Mouse (Mus musculus) neural tube, embryonic 15.5 days (tissue): ENCODE measurements around the gene Ankrd33b. TPM values are rescaled to one million over a fixed set of nuclear protein-coding genes. Genes with fewer than 3 reads are reported as not detected.
A peak's percentile ranks its signal among the peaks of the same experiment; 100 is the strongest.

Experiments
- ATAC-seq: fragments of 200-750 bp; cut with Nextera tagmentation; 2 replicates; pipeline ENCODE4 v1.8.0; 2017; ENCODE audit warnings: mild to moderate bottlenecking, moderate TSS enrichment, moderate library complexity; ENCODE audit not compliant: low FRiP score
- H3K27ac ChIP-seq: fragments of 300-500 bp; sonication (generic); replicated peaks from 2 replicates; pipeline ENCODE4 v1.5.1; 2015; ENCODE audit warnings: mild to moderate bottlenecking, inconsistent platforms
- H3K27me3 ChIP-seq: fragments of 300-500 bp; sonication (generic); replicated peaks from 2 replicates; pipeline ENCODE4 v1.6.1; 2015; ENCODE audit warnings: inconsistent platforms
- H3K36me3 ChIP-seq: fragments of 300-500 bp; sonication (generic); 2 replicates; pipeline ENCODE4 v1.6.1; 2015; ENCODE audit warnings: inconsistent platforms
- H3K4me1 ChIP-seq: fragments of 300-500 bp; sonication (generic); 2 replicates; pipeline ENCODE4 v1.6.1; 2015; ENCODE audit warnings: inconsistent platforms
- H3K4me2 ChIP-seq: fragments of 300-500 bp; sonication (generic); 2 replicates; pipeline ENCODE4 v1.6.1; 2015; ENCODE audit warnings: inconsistent platforms, mild to moderate bottlenecking, moderate library complexity
- H3K4me3 ChIP-seq: fragments of 300-500 bp; sonication (generic); replicated peaks from 2 replicates; pipeline ENCODE4 v1.5.1; 2015; ENCODE audit warnings: mild to moderate bottlenecking, inconsistent platforms
- H3K9ac ChIP-seq: fragments of 300-500 bp; sonication (generic); replicated peaks from 2 replicates; pipeline ENCODE4 v1.6.1; 2015; ENCODE audit warnings: mild to moderate bottlenecking, inconsistent platforms
- H3K9me3 ChIP-seq: fragments of 300-500 bp; sonication (generic); replicated peaks from 2 replicates; pipeline ENCODE4 v1.6.1; 2016; ENCODE audit warnings: inconsistent platforms
- WGBS: fragments of 180-500 bp; shearing (Covaris S2); methylation state at CpG from one replicate; pipeline ENCODE4 v1.1.7; 2015; ENCODE audit warnings: mixed read lengths; 5-methylcytosine and 5-hydroxymethylcytosine counted together
- polyA plus RNA-seq: library from polyadenylated mRNA; unstranded; fragments of >200 nt; fragmentation: Nextera tagmentation; extraction: Ambion mirVana; gene quantifications from 2 replicates; pipeline ENCODE4 v1.2.1, GENCODE M21; 2015

Ankrd33b gene
- polyA plus RNA-seq, 1 experiment from 2014 or later: 0.70 TPM

- WGBS: 56% methylated on average over 4 of the region's 4 CpGs
- no peak overlapping the region for H3K27ac ChIP-seq
- H3K4me1 ChIP-seq: peaks cover 23% of the 10 kb centered on the region
- no peak overlapping the region for H3K4me2 ChIP-seq
- H3K9me3 ChIP-seq: no peaks in the 10 kb centered on the region
- no peaks in the 10 kb centered on the region for H3K36me3 ChIP-seq
- H3K27me3 ChIP-seq: no peaks in the 10 kb centered on the region
- no peak overlapping the region for H3K4me3 ChIP-seq
- no peak overlapping the region for H3K9ac ChIP-seq
- no peak for ATAC-seq
Observed at GRCm38 (mm10) chr15:31278090-31278489, 89.4 kb downstream of the Ankrd33b start.

GRCm38 (mm10) chr15:31273509-31273908 is 94.0 kb downstream of the Ankrd33b start:
- Histone ChIP-seq H3K4me1 (no peaks in the 10 kb centered on the region), H3K27me3 (no peaks in the 10 kb centered on the region), H3K9ac (no peak overlapping the region), H3K4me2 (no peak overlapping the region), H3K9me3 (no peaks in the 10 kb centered on the region), H3K36me3 (no peaks in the 10 kb centered on the region), H3K4me3 (no peak overlapping the region), H3K27ac (no peak overlapping the region)
- no peak for ATAC-seq
- WGBS: 84% methylated on average over 10 of the region's 10 CpGs

GRCm38 (mm10) chr15:31272695-31273094 is 94.8 kb downstream of the Ankrd33b start:
- WGBS: 88% methylated on average over 7 of the region's 7 CpGs
- no peak for ATAC-seq

GRCm38 (mm10) chr15:31269558-31269957 is 98.0 kb downstream of the Ankrd33b start:
- Histone ChIP-seq H3K27ac (no peak overlapping the region), H3K4me1 (peaks cover 4% of the 10 kb centered on the region; the same call in 1 of the 2 replicates), H3K27me3 (no peaks in the 10 kb centered on the region), H3K9ac (no peak overlapping the region), H3K4me3 (no peak overlapping the region), H3K36me3 (no peaks in the 10 kb centered on the region), H3K9me3 (no peaks in the 10 kb centered on the region), H3K4me2 (no peak overlapping the region)
- WGBS: 86% methylated on average over 4 of the region's 4 CpGs
- ATAC-seq: no peak

More at GRCm38 (mm10) chr15:31272695-31273094, 94.8 kb downstream of the Ankrd33b start:
- no peaks in the 10 kb centered on the region for H3K4me1 ChIP-seq
- H3K27me3 ChIP-seq: no peaks in the 10 kb centered on the region
- no peak overlapping the region for H3K4me2 ChIP-seq
- no peaks in the 10 kb centered on the region for H3K9me3 ChIP-seq
- no peaks in the 10 kb centered on the region for H3K36me3 ChIP-seq
- no peak overlapping the region for H3K9ac ChIP-seq
- H3K27ac ChIP-seq: no peak overlapping the region
- no peak overlapping the region for H3K4me3 ChIP-seq

- WGBS: 88% methylated on average over 6 of the region's 6 CpGs
- no peak for ATAC-seq
Observed at GRCm38 (mm10) chr15:31268148-31268547, 99.4 kb downstream of the Ankrd33b start.

GRCm38 (mm10) chr15:31265845-31266244 is 101.7 kb downstream of the Ankrd33b start:
- Histone ChIP-seq H3K9ac (no peak overlapping the region), H3K4me1 (peaks cover 4% of the 10 kb centered on the region; the same call in 1 of the 2 replicates), H3K27ac (no peak overlapping the region), H3K4me2 (no peak overlapping the region), H3K27me3 (no peaks in the 10 kb centered on the region), H3K4me3 (no peak overlapping the region), H3K9me3 (no peaks in the 10 kb centered on the region), H3K36me3 (no peaks in the 10 kb centered on the region)
- 92% methylated on average over 12 of the region's 12 CpGs for WGBS
- ATAC-seq: no peak

More at GRCm38 (mm10) chr15:31268148-31268547, 99.4 kb downstream of the Ankrd33b start:
- Histone ChIP-seq H3K27ac (no peak overlapping the region), H3K4me3 (no peak overlapping the region), H3K9me3 (no peaks in the 10 kb centered on the region), H3K9ac (no peak overlapping the region), H3K36me3 (no peaks in the 10 kb centered on the region), H3K27me3 (no peaks in the 10 kb centered on the region), H3K4me1 (peaks cover 4% of the 10 kb centered on the region; the same call in 1 of the 2 replicates), H3K4me2 (no peak overlapping the region)

GRCm38 (mm10) chr15:31265404-31265803 is 102.1 kb downstream of the Ankrd33b start:
- 92% methylated on average over 8 of the region's 8 CpGs for WGBS
- peak; percentile 32; the same call in 1 of the 2 replicates for ATAC-seq

GRCm38 (mm10) chr15:31264827-31265226 is 102.7 kb downstream of the Ankrd33b start:
- Histone ChIP-seq H3K36me3 (no peaks in the 10 kb centered on the region), H3K27ac (peak overlapping the region; percentile 45; the same call in 1 of the 2 replicates), H3K9me3 (no peaks in the 10 kb centered on the region), H3K27me3 (no peaks in the 10 kb centered on the region), H3K4me3 (no peak overlapping the region), H3K4me1 (peaks cover 4% of the 10 kb centered on the region; the same call in 1 of the 2 replicates), H3K9ac (no peak overlapping the region), H3K4me2 (no peak overlapping the region)
- peak; percentile 91 for ATAC-seq
- WGBS: 32% methylated on average over 6 of the region's 6 CpGs

More at GRCm38 (mm10) chr15:31265404-31265803, 102.1 kb downstream of the Ankrd33b start:
- Histone ChIP-seq H3K36me3 (no peaks in the 10 kb centered on the region), H3K9me3 (no peaks in the 10 kb centered on the region), H3K4me1 (peaks cover 4% of the 10 kb centered on the region; the same call in 1 of the 2 replicates), H3K27me3 (no peaks in the 10 kb centered on the region), H3K4me3 (no peak overlapping the region), H3K27ac (0 out of 2 replicates have a peak overlapping the region, but pooled peaks have one; percentile 45), H3K4me2 (no peak overlapping the region), H3K9ac (no peak overlapping the region)

- WGBS: 75% methylated on average over 9 of the region's 9 CpGs
- no peak overlapping the region for H3K9ac ChIP-seq
Observed at GRCm38 (mm10) chr15:31262361-31262760, 105.2 kb downstream of the Ankrd33b start.

GRCm38 (mm10) chr15:31261094-31261493 is 106.4 kb downstream of the Ankrd33b start:
- WGBS: 84% methylated on average over 10 of the region's 10 CpGs
- Histone ChIP-seq H3K4me3 (no peak overlapping the region), H3K9me3 (no peaks in the 10 kb centered on the region), H3K36me3 (no peaks in the 10 kb centered on the region), H3K27ac (no peak overlapping the region), H3K4me1 (peaks cover 7% of the 10 kb centered on the region; the same call in 1 of the 2 replicates), H3K27me3 (no peaks in the 10 kb centered on the region), H3K9ac (no peak overlapping the region), H3K4me2 (no peak overlapping the region)
- no peak for ATAC-seq

More at GRCm38 (mm10) chr15:31262361-31262760, 105.2 kb downstream of the Ankrd33b start:
- no peak overlapping the region for H3K4me3 ChIP-seq
- no peak for ATAC-seq
- H3K27ac ChIP-seq: no peak overlapping the region
- H3K4me2 ChIP-seq: no peak overlapping the region
- H3K9me3 ChIP-seq: no peaks in the 10 kb centered on the region
- H3K36me3 ChIP-seq: no peaks in the 10 kb centered on the region
- H3K4me1 ChIP-seq: peaks cover 4% of the 10 kb centered on the region; the same call in 1 of the 2 replicates
- H3K27me3 ChIP-seq: no peaks in the 10 kb centered on the region

GRCm38 (mm10) chr15:31258693-31259439 is 108.7 kb downstream of the Ankrd33b start:
- WGBS: 91% methylated on average over 18 of the region's 18 CpGs
- ATAC-seq: no peak

More at GRCm38 (mm10) chr15:31258693-31259439, 108.7 kb downstream of the Ankrd33b start:
- H3K27ac ChIP-seq: no peak overlapping the region
- no peak overlapping the region for H3K4me3 ChIP-seq
- no peak overlapping the region for H3K4me2 ChIP-seq
- H3K9ac ChIP-seq: no peak overlapping the region
- H3K36me3 ChIP-seq: no peaks in the 10 kb centered on the region
- H3K4me1 ChIP-seq: 0 out of 2 replicates have a peak, but pooled peaks cover 4% of the 10 kb centered on the region
- H3K27me3 ChIP-seq: no peaks in the 10 kb centered on the region
- no peaks in the 10 kb centered on the region for H3K9me3 ChIP-seq
